Mouse (Mus musculus) C2C12 (cell line): ENCODE measurements around the gene Pdcd2l. TPM values are rescaled to one million over a fixed set of nuclear protein-coding genes. Genes with fewer than 3 reads are reported as not detected.

Experiments
- H3K27me3 ChIP-seq: one replicate; pipeline ENCODE4 v1.6.1; 2011; ENCODE audit not compliant: control insufficient read depth, insufficient read depth, insufficient read length
- H3K36me3 ChIP-seq: one replicate; pipeline ENCODE4 v1.6.1; 2011; ENCODE audit not compliant: control insufficient read depth, insufficient read depth
- H3K4me3 ChIP-seq: one replicate; pipeline ENCODE4 v1.5.1; 2011; ENCODE audit warnings: mild to moderate bottlenecking, control low read depth; ENCODE audit not compliant: poor library complexity, insufficient read depth, severe bottlenecking
- H3K79me2 ChIP-seq: one replicate; pipeline ENCODE4 v1.6.1; 2011; ENCODE audit not compliant: control insufficient read depth, insufficient read depth
- H3K79me3 ChIP-seq: one replicate; pipeline ENCODE4 v1.6.1; 2011; ENCODE audit warnings: low read depth, control low read depth
- H3ac ChIP-seq: one replicate; pipeline ENCODE3; 2011; ENCODE audit warnings: low read depth; ENCODE audit not compliant: control insufficient read depth, insufficient read length
- CEBPB ChIP-seq: IDR thresholded peaks from one replicate; pipeline ENCODE4 v1.6.1; 2011; ENCODE audit warnings: low read depth, mild to moderate bottlenecking, control low read depth, moderate library complexity
- CTCF ChIP-seq: IDR thresholded peaks from one replicate; pipeline ENCODE4 v1.5.1; 2011; ENCODE audit not compliant: control insufficient read depth, insufficient read depth, insufficient read length
- FOSL1 ChIP-seq: IDR thresholded peaks from one replicate; pipeline ENCODE4 v1.8.0; 2011; ENCODE audit warnings: mild to moderate bottlenecking, low read length; ENCODE audit not compliant: poor library complexity, insufficient read depth, severe bottlenecking
- MAX ChIP-seq: IDR thresholded peaks from one replicate; pipeline ENCODE4 v1.6.1; 2011; ENCODE audit warnings: mild to moderate bottlenecking, control low read depth
- MYOD1 ChIP-seq: IDR thresholded peaks from one replicate; pipeline ENCODE4 v1.6.1; 2011; ENCODE audit warnings: low read depth; ENCODE audit not compliant: control insufficient read depth, insufficient read length
- MYOG ChIP-seq: IDR thresholded peaks from one replicate; pipeline ENCODE4 v1.6.1; 2011; ENCODE audit not compliant: control insufficient read depth, insufficient read length; ENCODE audit errors: extremely low read depth
- USF1 ChIP-seq: IDR thresholded peaks from one replicate; pipeline ENCODE4 v1.6.1; 2011; ENCODE audit warnings: low read depth, mild to moderate bottlenecking, control low read depth, moderate library complexity
- polyA plus RNA-seq: library from polyadenylated mRNA; unstranded; fragments of >200 nt; fragmentation: generic; extraction: Trizol; gene quantifications from one replicate; pipeline ENCODE4 v1.2.1, GENCODE M21; 2012; ENCODE audit warnings: missing spikeins

Pdcd2l gene
- polyA plus RNA-seq, 1 experiment: 41.7 TPM

DNA sequence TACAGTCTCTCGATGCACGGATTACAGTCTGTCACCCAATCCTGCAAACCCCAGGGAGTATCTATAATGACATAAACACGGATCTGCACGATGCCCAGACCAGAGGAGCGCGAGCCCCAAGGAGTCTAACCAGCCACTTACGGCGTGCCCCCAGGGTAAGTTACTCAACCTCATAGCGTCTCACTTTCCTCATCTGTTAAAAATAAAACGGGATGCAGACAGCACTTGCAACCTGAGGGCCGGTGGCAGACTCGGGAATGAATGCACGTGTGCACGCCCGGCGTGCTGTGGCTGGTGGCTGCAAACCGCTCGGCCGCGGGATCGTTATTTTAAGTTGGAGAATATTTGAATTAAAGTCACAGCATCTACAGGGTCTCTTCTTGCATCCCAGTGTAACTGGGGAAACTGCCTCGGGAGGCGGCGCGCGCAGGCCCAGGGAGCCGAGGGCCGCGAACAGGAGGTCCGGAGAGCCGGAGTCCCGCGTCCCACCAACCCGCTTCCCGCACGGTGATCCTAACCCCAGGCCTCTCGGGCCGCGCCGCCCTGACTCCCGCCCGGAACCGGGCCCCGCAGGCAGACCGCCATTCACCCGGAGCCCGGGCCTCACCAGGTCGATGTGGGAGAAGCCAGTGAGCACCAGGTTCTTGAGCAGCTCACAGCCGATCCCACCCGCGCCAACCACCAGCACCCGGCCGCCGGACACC, 28.5 kb downstream of the Pdcd2l start:
- Histone ChIP-seq H3ac (peak overlapping the region; percentile 86), H3K79me3 (peaks cover 39% of the 10 kb centered on the region), H3K79me2 (peaks cover 52% of the 10 kb centered on the region), H3K27me3 (no peaks in the 10 kb centered on the region), H3K36me3 (peaks cover 24% of the 10 kb centered on the region), H3K4me3 (peak overlapping the region; percentile 79)
- TF ChIP-seq MAX: no peak
- TF ChIP-seq USF1: no peak
- TF ChIP-seq MYOG: no peak
- TF ChIP-seq MYOD1: no peak
- TF ChIP-seq CTCF: no peak

DNA sequence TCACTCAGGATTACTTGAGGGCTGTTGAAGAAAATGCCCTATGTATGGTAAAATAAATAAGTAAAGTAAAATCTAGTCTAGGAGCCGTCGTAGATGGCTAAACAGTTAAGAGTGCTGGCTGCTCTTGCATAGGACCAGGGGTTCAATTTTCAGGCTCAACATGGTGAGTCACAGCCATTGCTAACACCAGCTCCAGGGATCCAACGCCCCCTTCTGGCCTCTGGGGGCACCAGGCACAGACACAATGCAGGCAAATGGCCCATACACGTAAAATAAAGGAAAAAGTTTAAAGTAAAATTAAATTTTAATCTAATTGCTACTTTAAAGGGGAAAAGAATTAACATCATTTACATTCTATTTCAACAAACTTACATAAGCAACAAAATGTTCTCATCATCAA, 29.6 kb downstream of the Pdcd2l start:
- Histone ChIP-seq H3K36me3 (peaks cover 34% of the 10 kb centered on the region), H3K27me3 (no peaks in the 10 kb centered on the region), H3K79me3 (peaks cover 39% of the 10 kb centered on the region), H3K4me3 (peak overlapping the region; percentile 79), H3K79me2 (peaks cover 54% of the 10 kb centered on the region), H3ac (no peak overlapping the region)
- TF ChIP-seq FOSL1 (no peak), CTCF (peak; percentile 37)

DNA sequence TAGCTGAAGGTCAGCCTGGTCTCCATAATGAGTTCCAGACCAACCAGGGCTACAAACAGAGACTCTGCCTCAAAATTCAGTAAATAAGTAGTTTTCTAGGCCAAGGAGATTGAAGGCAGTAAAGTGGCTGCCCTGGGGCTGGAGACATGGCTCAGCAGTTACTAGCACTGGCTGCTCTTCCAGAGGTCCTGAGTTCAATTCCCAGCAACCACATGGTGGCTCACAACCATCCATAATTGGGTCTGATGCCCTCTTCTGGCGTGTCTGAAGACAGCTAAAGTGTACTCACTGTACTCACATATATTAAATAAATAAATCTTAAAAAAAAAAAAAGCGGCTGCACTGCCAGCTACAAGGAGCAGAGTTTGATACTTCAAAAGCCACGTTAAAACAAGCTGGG, 30.5 kb downstream of the Pdcd2l start:
- H3K79me2 ChIP-seq: peaks cover 54% of the 10 kb centered on the region
- peaks cover 43% of the 10 kb centered on the region for H3K36me3 ChIP-seq
- H3K4me3 ChIP-seq: no peak overlapping the region
- no peaks in the 10 kb centered on the region for H3K27me3 ChIP-seq
- peaks cover 39% of the 10 kb centered on the region for H3K79me3 ChIP-seq
- no peak overlapping the region for H3ac ChIP-seq
- TF ChIP-seq CTCF (no peak), MYOG (no peak), USF1 (no peak), CEBPB (no peak), MAX (no peak), FOSL1 (no peak), MYOD1 (no peak)

DNA sequence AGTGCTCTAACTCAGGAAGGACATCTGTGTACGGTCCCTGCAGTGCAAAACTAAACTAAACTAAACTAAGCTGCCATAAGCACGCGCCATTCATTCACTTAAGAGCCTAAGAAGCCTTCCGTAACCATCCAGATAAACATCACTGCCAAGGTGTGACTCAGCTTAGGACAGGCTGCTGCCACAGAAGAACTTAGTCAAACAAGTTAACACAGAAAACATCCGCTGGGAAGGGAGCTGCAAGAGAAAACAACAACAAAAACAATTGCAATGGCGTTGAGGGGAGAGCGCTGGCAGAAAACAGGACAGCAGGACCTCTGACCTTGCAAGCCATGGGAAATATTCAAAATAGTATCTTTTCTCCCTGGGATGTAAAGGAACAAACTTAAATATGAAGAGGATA, 31.8 kb downstream of the Pdcd2l start:
- TF ChIP-seq CTCF (no peak), MYOG (no peak), MYOD1 (no peak)
- peaks cover 39% of the 10 kb centered on the region for H3K79me3 ChIP-seq
- no peaks in the 10 kb centered on the region for H3K27me3 ChIP-seq
- H3ac ChIP-seq: no peak overlapping the region
- H3K36me3 ChIP-seq: peaks cover 55% of the 10 kb centered on the region
- H3K79me2 ChIP-seq: peaks cover 54% of the 10 kb centered on the region
- no peak overlapping the region for H3K4me3 ChIP-seq

DNA sequence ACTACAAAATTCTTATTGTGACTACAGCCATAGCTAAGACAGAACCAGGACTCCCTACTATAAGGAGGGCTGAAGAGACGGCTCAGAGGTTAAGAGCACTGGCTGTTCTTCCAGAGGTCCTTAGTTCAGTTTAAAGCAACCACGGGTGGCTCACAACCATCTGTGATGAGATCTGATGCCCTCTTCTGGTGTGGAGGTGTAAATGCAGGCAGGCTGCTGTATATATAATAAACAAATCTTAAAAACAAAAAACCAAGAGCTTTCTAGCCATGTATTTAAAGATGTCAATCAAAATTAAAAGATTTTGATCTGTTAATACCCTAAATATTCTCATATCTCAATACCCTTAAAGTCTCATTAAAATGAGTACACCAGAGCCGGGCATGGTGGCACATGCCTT, 37.3 kb downstream of the Pdcd2l start:
- TF ChIP-seq FOSL1 (no peak), MYOD1 (no peak), CEBPB (no peak), MYOG (no peak), USF1 (no peak), CTCF (no peak), MAX (no peak)
- H3ac ChIP-seq: no peak overlapping the region
- no peak overlapping the region for H3K4me3 ChIP-seq
- peaks cover 12% of the 10 kb centered on the region for H3K79me2 ChIP-seq
- no peaks in the 10 kb centered on the region for H3K27me3 ChIP-seq
- peaks cover 9% of the 10 kb centered on the region for H3K79me3 ChIP-seq
- H3K36me3 ChIP-seq: peaks cover 87% of the 10 kb centered on the region

DNA sequence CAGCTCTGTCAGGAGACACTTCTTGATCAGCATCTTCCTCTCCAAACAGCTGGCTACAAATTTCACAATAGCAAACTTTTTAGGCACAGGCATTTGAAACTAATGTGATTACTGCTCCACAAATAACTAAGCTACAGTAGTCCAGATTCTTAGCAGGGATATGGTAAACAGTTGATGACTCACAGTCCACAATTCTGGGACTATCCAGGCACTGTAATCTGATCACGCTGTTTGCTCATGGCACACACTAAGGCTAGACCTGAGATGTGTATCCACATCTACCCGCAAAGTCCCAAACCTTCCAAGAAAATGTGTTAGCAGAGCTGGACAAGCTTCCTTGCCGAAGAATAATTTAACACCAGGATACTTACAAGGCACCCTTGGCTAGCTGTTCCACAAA, 38.5 kb downstream of the Pdcd2l start:
- Histone ChIP-seq H3K27me3 (no peaks in the 10 kb centered on the region), H3K4me3 (no peak overlapping the region), H3K79me2 (peaks cover 10% of the 10 kb centered on the region), H3K36me3 (peaks cover 89% of the 10 kb centered on the region), H3ac (no peak overlapping the region), H3K79me3 (peaks cover 8% of the 10 kb centered on the region)
- TF ChIP-seq USF1 (no peak), CTCF (no peak), MYOG (no peak), FOSL1 (no peak), MAX (no peak), MYOD1 (no peak), CEBPB (no peak)
